Mouse (Mus musculus) adrenal gland, postnatal 25 days (tissue): ENCODE data around the gene Disp2. TPM values are rescaled to one million over a fixed set of nuclear protein-coding genes. Genes with fewer than 3 reads are reported as not detected.

Experiments used
- DNase-seq: peaks from one replicate; pipeline ENCODE4 v3.0.0; 2021; ENCODE audit warnings: mixed read lengths
- total RNA-seq: library from RNA; stranded (reverse); gene quantifications from 2 replicates; pipeline ENCODE4 v1.2.3, GENCODE M21; 2021

Gene Disp2
- total RNA-seq, 1 experiment from 2014 or later = 37.8 TPM

- no peak for DNase-seq
Observed at GRCm38 (mm10) chr2:118846246-118846645, 66.7 kb downstream of the Disp2 start.

- DNase-seq = no peak
Observed at GRCm38 (mm10) chr2:118851756-118852155, 72.2 kb downstream of the Disp2 start.

Other genes with a start within 250 kb of the Disp2 start
- 13.6 and 24.0 TPM in 2 replicates for gene Bmf, start 230.0 kb upstream of the Disp2 start, total RNA-seq
- gene Bub1b, start 181.5 kb upstream of the Disp2 start, total RNA-seq = 10.6 and 12.8 TPM in 2 replicates
- gene Pak6, start 116.4 kb upstream of the Disp2 start, total RNA-seq = 22.6 and 23.1 TPM in 2 replicates
- gene Ankrd63, start 75.8 kb upstream of the Disp2 start, total RNA-seq = 0.27 and 0.67 TPM in 2 replicates
- gene Plcb2, start 51.3 kb upstream of the Disp2 start, total RNA-seq = 0.76 and 2.1 TPM in 2 replicates
- gene Inafm2, start 34.0 kb upstream of the Disp2 start, total RNA-seq = 33.9 and 37.3 TPM in 2 replicates
- 6.1 and 8.1 TPM in 2 replicates for gene Ccdc9b, start 17.1 kb upstream of the Disp2 start, total RNA-seq
- gene Phgr1, start 7.0 kb upstream of the Disp2 start, total RNA-seq = not detected in 2 replicates
- gene Knstrn, start 34.3 kb downstream of the Disp2 start, total RNA-seq = 7.6 and 10.7 TPM in 2 replicates
- gene Ivd, start 82.2 kb downstream of the Disp2 start, total RNA-seq = 342 and 470 TPM in 2 replicates
- gene Bahd1, start 120.7 kb downstream of the Disp2 start, total RNA-seq = 42.6 and 54.4 TPM in 2 replicates
- gene Chst14, start 146.8 kb downstream of the Disp2 start, total RNA-seq = 12.6 and 19.1 TPM in 2 replicates
- 16.3 and 19.0 TPM in 2 replicates for gene Ccdc32, start 249.7 kb downstream of the Disp2 start, total RNA-seq